Mouse (Mus musculus) mouse embryonic stem cell (cell line): ENCODE measurements at regions not wholly inside any gene's neighbourhood (a gene's known extent, or its start where the extent isn't known, plus 50 kb on each side); places are given as distances from the start of the nearest gene placed in this dataset.
"Not testable (repeated sequence)": the region's sequence is repeated elsewhere in the genome, so short reads cannot be mapped to it uniquely, and the experiment has no call there.

ENCODE experiments used
- in situ Hi-C, 2 experiments: fragments of 300-500 bp; cut with MboI; formaldehyde crosslinking; loops; 1 replicate in 1 of 2; 3 replicates in 1 of 2; pipeline ENCODE4 v1.14.3; 2019 to 2020; ENCODE audit warnings: low sequenced_read_pairs in 2 of 2, low pct_unique_long_range_greater_than_20kb in 1 of 2, mixed read lengths in 1 of 2; ENCODE audit not compliant: unreplicated experiment in 1 of 2

DNA sequence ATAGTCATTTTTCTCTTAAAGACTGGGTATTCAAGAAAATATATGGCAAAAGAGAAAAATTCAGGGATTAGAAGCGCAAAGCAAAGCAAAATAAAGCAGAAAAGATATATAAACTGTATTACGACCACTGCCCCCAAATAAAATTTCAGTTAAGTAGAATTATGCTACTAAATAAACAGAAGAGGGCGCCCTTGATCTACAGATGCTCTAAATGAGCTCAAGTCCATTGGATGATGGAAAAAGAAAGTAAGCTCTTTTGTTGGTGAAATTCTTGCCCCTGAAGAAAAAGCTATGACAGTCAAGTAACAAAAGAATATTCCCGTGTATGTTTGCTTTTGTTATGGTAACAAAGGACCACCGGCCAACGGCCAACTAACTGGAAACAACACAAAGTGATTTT is 165.5 kb upstream of the Stk26 start:
- in situ Hi-C loops = loop anchor here in 1 of 2 experiments (10.0 kb wide), 1 partner anchor 699 kb away; no protein-coding TSS in a partner anchor

DNA sequence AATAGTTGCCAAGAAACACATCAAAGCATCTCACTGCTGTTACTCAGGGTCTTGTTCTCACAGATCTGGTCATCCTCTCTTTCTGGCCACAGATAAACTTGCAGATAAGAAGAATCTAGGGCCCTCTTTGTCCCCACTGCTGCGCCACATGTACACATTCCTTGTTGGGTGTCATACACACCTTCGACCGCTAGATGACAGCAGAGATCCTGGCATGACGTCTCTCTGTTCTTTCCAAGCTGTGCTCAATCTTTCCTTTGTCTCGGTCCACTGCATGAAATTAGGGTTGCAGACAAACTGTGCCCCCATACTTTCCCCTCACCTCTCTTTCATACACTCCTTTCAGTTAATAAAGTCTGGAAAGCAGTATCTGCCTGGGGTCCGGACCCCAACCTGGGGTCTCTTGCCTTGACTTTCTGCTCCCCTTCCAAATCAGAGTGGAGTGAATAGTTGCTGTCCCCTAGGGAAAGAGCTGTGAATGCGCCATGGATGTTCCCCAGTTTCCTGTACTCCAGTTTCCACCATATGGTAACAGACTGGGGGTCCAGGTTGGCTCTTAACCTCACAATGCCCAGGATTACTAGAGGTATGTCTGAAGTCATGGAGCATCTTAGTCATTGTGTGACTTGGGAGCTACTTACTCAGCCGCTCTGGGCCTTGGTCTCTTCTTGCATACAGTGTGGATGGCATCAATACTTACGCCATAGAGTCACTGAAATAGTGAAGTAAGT is 182.8 kb upstream of the Stk26 start:
- in situ Hi-C loops = no loop called here

DNA sequence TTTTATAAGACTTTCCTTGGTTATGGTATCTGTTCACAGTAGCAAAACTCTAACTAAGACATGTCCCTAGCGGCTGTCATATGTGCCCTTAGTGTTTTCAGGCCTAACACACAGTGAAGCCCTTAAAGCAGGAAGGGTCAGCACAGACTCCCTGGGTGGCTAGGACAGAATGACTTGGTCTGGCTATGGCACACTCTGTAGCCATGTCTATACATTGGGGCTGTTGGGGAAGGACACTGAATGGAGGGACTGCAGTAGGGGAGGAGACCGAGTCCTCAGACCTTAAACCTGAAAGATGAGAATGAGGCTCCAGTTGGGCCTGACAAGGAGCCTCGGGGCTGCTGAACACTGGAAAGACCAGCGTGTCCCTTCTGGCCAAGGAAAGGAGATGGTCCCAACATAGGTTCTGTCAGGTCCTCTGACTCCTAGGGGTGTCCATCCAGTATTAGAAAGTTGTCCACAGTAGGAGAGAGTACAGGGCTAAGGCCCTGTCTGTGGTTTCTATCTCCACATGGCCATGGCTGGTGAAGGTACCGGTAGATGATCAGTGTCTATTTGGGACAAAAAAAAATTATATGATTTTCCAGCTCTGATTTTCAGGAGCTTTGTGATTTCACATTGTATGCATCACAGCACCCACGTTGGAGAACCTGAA is 183.5 kb upstream of the Stk26 start:
- in situ Hi-C loops = no loop called here

DNA sequence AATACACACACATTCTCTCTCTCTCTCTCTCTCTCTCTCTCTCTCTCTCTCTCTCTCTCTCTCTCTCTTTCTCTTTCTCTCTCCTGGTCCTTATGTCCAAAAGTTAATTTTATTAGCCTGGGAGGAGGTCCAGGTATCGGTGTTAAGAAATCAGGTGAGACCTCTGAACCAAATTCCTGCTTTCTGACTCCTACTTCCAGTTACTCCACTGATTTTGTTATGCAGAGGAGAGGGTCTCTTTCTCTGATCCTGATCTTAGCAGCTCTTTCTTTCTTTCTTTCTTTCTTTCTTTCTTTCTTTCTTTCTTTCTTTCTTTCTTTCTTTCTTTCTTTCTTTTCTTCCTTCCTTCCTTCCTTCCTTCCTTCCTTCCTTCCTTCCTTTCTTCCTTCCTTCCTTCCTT is 185.5 kb upstream of the Stk26 start:
- in situ Hi-C loops = not testable (repeated sequence)

DNA sequence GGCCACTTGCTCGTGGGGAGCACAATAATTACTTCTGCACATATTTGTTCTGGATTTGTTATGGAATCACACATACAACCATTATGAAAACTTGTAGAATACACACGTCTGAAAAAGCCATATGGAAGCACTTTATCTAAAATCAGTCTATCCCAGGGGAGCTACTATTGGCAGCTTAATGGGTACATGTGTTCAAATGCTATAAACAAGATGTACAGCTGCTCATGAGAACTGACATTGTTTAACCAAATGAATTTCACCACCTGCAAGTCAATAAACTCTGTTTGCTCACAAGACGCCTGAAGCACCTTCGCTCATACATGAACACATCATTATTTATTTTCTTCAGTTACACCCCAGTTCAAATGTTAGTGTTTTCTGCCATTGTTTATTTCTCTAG is 199.5 kb upstream of the Stk26 start:
- in situ Hi-C loops = no loop called here

DNA sequence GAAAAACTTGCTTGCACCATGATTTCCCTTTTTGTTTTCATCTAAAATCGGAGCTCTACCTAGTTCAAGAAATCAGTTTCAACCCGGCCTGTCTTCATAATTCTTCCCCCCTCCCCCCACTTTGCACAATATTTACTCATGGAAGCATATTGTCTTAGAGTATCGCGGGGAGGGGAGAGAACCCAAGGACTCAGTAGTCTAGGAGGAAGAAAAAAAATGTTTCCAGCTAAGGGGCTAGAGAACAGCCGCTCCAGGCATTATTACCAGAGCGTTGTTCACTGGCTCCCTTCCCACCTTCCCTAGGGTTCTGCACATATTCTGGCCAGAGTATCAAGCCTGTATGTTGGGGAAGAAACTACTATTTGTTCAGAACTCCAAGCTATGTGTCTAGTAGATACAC is 205.2 kb upstream of the Stk26 start:
- in situ Hi-C loops = no loop called here

DNA sequence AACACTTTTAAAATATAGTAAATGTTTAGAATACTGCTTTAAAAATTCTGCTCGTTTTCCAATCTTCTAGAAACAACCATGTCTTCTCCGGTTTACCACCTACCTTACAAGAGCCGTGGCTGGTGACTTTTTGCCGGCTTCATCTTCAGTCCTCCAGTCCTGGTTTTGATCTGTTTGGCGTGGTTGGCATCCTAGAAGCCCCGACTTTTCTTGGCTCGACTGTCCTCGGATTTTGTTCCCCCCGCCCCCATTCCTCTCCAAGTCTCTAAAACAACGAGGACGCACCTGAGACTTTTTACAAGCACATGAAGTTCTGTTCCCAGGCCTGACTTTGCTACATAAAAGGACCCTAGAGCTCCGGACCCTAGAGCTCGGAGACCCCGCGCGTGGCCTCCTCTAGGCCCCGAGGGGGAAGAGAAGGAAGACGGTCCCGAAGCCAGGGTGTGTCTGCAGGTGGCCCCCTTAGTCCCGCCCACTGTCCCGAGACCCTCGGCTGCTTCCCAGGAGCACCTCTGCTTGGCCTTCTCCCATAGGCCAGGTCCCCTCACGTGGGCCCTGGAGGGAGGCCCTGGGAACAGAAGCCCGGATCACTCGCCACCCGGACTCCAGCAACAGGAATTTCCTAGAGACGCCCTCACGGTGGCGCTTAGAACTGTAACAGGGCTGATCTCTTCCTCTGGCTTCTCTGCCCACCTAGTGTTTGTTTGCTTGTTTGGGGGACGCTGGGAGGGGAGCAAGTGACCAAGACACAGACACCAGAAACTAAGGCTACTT is 205.8 kb upstream of the Stk26 start:
- in situ Hi-C loops = no loop called here

DNA sequence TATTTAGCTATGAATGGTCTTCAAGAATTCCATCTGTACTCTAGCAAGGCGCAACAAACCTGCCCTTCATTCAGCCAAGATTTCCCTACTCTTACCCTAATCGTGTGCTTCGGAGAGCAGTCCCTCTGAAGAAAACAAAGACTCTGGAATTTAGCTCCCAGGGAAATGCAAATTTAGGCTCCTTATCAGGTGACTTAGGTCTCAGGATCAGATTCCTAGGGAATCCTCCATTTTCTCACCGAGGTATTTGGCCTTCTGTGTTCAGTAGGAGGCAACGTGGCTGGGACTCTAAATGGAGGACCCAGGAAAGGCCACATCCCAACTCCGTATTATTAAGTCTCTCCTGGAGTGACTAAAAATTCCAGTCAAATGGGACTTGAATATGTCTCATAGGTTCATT is 204.2 kb upstream of the Olfr1324 start:
- in situ Hi-C loops = no loop called here

DNA sequence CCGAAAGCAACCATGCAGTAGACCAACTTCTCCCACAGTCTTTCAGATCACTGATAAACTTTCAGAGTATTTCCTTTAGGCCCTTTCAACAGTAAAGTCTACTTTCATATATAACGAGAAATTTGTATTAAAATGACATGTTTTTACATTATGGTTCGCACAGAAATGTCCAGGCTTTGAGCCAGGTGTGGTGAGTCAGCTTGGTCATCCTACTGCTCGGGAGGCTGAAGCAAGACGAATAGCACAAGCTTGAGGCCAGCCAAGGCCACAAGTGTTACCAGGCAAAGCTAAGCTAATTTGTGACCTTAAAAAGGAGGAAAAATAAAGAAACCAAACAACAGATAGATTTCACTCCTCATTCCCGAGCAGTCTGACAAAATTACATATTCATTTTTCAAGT is 197.0 kb upstream of the Olfr1324 start:
- in situ Hi-C loops = no loop called here

DNA sequence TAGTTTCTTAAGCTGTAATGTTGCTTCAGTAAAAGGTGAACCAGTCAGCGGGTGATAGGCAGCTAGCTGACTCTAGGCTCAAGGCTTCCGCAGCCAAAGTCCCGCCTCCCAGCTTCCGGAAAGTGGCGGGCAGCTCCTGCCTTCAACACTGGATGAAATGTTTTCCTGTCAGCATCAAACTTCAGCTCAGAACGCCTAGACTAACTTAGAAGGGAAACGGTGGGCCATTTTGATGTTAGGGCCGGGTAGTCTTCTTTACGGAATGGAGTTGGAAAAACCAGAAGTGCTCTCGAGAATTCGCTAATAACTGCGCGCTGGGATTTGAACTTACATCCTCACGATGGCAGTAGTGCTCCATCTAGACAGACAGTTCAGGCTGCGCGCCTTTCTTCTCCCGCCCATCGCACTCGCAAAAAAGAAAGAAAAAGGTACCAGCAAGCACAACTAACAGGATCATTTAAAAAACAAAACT is 194.7 kb upstream of the Olfr1324 start:
- in situ Hi-C loops = no loop called here

DNA sequence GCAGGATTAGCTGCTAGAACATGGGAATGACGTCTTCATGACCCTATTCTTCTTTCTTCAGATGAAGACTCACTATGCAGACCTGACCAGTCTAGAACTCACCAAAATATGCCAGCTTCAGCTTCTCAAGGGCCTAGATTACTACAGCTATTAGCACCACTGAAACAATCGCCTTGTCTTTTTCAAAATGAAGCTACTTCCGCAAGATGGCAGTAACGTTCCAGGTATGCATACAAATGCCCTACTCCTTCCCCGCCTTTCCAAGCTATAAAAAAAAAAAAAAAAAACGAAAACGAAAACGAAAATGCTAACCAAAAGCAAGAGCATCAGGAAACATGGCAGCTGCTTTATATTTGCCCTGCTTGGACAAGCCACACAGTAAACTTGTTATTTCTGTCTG is 192.6 kb upstream of the Olfr1324 start:
- in situ Hi-C loops = no loop called here

DNA sequence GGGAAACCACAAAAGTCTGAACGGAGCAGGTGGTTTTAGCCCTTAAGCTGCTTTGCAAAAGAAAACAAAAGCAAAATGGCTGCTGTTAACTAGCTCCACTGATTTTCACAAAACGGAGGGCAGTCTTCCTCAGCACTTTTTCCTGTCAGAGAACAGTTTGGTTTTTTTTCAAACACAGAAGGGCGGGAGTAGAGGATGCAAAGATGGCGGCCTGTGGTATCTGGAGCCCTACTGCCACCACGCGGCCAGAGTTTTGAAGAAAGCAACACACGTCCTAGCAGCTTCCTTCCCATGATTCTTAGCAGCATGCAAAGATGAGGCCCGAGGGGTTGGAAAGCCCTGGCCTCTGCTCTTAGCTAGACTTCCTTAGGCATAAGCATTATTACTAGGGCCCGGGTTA is 191.6 kb upstream of the Olfr1324 start:
- in situ Hi-C loops = no loop called here

DNA sequence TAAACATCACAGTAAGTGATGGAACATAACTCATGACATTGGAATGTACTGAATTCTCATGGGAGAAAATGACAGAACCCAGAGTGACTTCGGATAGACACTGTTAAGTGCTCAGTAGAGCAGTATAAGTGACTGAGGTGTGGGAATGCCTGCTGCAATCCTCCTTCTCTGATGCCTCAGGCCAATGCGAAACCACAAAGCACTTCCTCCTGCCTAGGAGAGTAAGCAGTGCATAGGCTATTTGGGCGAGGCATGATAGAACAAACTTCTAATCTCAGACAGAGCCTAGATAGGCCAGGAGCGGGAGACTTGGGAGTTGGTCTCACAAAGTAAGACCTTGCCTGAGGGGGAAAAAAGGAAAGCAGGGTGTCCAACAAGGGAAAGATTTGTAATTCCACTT is 190.6 kb upstream of the Olfr1324 start:
- in situ Hi-C loops = no loop called here

DNA sequence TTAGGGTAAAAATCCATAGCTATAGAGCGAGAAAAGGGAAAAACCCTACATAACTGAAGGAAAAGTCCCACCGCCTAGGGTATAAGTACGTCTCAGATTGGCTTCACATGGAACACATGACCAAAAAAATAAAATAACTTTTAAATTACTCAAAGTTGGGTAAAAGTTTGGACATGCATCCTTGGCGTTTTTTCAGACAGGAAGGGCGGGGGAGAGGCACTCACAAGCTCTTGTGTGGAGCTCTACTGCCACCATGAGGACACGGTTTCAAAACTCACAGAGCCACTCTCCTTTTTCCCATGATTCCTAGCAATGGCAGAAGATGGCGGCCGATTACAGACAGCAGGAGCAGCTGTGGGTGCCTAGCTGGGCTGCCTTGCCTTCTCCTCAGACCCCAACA is 188.6 kb upstream of the Olfr1324 start:
- in situ Hi-C loops = not testable (repeated sequence)

DNA sequence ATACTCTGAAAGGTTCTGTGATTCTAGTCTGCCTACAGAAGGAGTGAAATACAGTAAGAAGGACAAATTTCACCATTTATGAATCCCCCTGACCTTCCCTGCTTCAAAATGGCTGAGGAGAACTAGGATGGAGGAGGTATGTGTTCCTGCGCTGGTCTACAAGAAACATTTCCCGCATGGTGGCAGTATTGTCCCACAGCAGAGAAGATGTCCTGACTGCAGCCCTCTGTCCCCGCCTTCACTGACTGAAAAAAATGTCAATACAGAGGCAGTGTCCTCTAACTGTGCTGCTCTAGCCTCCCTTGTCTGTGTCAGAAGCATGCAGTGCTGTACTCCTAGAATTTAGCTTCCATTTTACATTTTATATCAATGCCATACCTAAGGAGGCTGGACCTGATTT is 186.6 kb upstream of the Olfr1324 start:
- in situ Hi-C loops = not testable (repeated sequence)

DNA sequence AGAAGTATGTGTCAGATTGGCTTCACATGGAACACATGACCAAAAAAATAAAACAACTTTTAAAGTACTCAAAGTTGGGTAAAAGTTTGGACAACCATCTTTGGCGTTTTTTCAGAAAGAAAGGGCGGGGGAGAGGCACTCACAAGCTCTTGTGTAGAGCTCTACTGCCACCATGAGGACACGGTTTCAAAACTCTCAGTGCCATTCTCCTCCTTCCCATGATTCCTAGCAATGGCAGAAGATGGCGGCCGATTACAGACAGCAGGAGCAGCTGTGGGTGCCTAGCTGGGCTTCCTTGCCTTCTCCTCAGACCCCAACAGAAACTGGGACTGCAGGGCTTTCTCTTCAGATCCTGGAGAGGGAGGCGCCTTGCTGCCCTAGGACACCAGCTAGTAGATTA is 186.1 kb upstream of the Olfr1324 start:
- in situ Hi-C loops = not testable (repeated sequence)

DNA sequence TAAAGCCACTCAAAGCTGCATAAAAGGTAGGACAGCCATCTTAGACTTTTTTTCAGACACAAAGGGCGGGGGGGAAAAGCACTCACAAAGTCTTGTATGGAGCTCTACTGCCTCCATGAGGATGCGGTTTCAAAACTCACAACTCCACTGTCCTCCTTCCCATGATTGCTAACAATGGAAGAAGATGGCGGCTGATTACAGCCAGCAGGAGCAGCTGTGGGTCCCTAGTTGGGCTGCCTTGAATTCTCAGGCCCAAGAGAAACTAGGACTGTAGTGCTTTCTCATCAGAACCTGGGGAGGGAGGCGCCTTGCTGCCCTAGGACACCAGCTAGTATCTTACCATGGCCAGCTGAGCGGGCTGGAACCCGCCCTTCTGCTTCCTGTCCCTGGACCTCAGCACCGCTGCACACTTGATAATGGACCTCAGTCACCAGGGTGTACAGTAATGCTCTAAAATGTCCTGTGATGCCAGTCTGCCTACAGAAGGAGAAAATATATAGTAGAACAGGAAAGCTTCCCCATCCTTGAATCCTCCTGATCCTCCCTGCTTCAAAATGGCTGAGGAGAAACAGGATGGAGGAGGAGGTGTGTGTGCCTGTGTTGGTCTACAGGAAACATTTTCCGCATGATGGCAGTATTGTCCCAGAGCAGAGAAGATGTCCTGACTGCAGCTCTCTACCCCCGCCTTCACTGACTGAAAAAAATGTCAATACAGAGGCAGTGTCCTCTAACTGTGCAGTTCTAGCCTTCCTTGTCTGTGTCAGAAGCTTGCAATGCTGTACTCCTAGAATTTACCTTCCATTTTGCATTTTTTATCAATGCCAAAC is 183.7 kb upstream of the Olfr1324 start:
- in situ Hi-C loops = no loop called here

DNA sequence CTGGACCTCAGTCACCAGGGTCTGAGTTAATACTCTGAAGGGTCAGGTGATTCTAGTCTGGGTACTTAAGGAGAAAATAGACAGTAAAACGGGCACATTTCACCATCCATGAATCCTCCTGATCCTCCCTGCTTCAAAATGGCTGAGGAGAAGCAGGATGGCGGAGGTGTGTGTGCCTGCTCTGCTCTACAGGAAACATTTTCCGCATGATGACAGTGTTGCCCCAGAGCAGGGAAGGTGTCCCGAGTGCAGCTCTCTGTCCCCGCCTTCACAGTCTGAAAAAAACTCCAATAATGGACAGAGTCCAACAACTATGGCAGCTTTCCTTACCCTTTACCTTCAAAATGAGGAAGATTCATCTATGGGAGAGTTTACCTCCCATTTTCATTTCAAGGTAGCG is 179.8 kb upstream of the Olfr1324 start:
- in situ Hi-C loops = not testable (repeated sequence)

DNA sequence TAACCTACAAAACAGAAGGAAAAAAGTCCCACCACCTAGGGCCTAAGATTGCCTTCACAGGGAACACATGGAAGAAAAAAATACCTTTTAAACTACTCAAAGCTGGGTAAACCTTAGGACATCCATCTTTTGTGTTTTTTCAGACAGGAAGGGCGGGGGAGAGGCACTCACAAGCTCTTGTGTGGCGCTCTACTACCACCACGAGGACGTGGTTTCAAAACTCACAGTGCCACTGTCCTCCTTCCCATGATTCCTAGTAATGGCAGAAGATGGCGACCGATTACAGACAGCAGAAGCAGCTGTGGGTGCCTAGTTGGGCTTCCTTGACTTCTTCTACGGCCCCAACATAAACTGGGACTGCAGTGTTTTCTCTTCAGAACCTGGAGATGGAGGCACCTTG is 179.3 kb upstream of the Olfr1324 start:
- in situ Hi-C loops = no loop called here
